Mouse (Mus musculus): ENCODE measurements around the gene Tbc1d22a. TPM values are rescaled to one million over a fixed set of nuclear protein-coding genes. Genes with fewer than 3 reads are reported as not detected.

Gene Tbc1d22a
- polyA plus RNA-seq, 1 experiment from 2014 or later = 12.0 TPM

DNA sequence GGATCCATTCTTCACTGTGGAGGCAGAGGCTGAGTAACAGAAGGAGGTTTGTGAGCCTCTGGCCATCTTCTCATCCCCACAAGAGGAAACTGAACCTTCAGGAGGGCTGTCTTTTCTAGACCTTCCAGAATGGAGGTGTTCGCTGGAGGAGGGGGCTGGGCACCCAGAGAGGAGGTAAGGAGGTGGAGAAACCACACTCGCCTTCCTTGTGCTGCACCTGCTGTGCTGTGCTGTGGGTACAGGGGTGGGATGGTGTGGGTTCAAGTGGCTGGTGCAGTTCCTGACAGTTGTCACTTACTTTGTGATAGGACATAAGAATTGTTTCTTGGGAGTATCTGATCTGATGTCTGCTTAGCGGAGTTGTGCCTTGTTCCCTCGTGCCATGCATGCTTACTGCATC, 118.9 kb downstream of the Tbc1d22a start:
- H3K36me3 ChIP-seq = no peaks in the 10 kb centered on the region
- no peak overlapping the region for H3K27ac ChIP-seq
- H3K4me3 ChIP-seq = no peak overlapping the region
- DNase-seq (ENCODE audit: low spot score) = no peak
- no peaks in the 10 kb centered on the region for H3K9me3 ChIP-seq (replicated peaks)
- peaks cover 18% of the 10 kb centered on the region for H3K4me1 ChIP-seq
- no peaks in the 10 kb centered on the region for H3K27me3 ChIP-seq (ENCODE audit: low read depth, poor library complexity, severe bottlenecking)
- 94% methylated on average over 4 of the region's 4 CpGs for WGBS

- no peaks in the 10 kb centered on the region for H3K36me3 ChIP-seq
- no peaks in the 10 kb centered on the region for H3K27me3 ChIP-seq (ENCODE audit: low read depth, poor library complexity, severe bottlenecking)
- WGBS = 84% methylated on average over 2 of the region's 2 CpGs
- H3K4me1 ChIP-seq = peaks cover 22% of the 10 kb centered on the region
- DNase-seq (ENCODE audit: low spot score) = no peak
- H3K27ac ChIP-seq = no peak overlapping the region
- H3K9me3 ChIP-seq (replicated peaks) = no peaks in the 10 kb centered on the region
- no peak overlapping the region for H3K4me3 ChIP-seq
These were observed 119.3 kb downstream of the Tbc1d22a start for GRCm38 (mm10) chr15:86333606-86334005.

DNA sequence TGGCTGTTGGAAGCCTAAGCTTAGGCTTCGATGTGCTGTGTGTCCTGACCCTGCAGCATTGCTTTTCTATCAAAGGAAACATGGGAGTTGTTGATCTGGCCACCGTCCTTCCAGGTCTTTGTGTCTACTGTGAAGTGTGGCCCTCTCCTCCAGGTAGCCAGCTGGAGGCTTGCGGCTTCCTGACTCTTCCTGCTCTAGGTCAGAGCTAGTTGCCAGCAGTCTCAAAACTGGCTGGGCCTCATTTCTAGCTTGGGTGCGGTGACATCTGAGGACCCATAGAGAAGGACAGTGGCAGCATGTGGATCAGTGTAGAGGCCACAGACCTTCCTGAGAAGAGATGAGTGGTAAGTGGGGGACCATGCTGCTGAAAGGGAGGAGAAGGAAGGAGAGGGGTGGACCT, 120.0 kb downstream of the Tbc1d22a start:
- Histone ChIP-seq H3K4me3 (no peak overlapping the region), H3K27me3 (ENCODE audit: low read depth, poor library complexity, severe bottlenecking) (no peaks in the 10 kb centered on the region), H3K36me3 (no peaks in the 10 kb centered on the region), H3K27ac (no peak overlapping the region), H3K9me3 (replicated peaks) (no peaks in the 10 kb centered on the region), H3K4me1 (peaks cover 29% of the 10 kb centered on the region)
- no peak for DNase-seq (ENCODE audit: low spot score)
- 96% methylated on average over 4 of the region's 4 CpGs for WGBS

GRCm38 (mm10) chr15:86334745-86335144, 120.5 kb downstream of the Tbc1d22a start:
- Histone ChIP-seq H3K27me3 (ENCODE audit: low read depth, poor library complexity, severe bottlenecking) (no peaks in the 10 kb centered on the region), H3K27ac (no peak overlapping the region), H3K4me1 (peaks cover 33% of the 10 kb centered on the region), H3K36me3 (no peaks in the 10 kb centered on the region), H3K9me3 (replicated peaks) (no peaks in the 10 kb centered on the region), H3K4me3 (no peak overlapping the region)
- WGBS = 93% methylated on average over 9 of the region's 9 CpGs
- DNase-seq (ENCODE audit: low spot score) = no peak

DNA sequence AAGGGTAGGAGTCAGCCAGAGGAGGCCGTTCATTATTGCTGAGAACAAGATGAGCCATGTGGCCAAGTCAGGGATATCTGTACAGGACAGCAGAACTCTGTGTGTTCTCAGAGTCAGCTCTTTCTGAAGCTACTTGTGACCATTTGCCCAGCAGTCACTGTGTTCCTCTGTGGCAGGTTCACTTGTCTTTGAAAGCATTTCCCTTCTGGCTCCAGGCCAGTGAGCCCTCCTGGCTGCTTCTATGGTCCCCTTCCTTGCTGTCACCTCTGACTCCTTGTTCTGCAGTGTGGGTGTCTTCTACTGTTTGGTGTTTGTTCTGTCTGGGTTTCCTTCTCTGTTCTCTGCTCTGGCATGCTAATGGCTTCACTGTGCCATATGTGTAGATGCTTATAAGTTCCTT, 121.5 kb downstream of the Tbc1d22a start:
- H3K36me3 ChIP-seq = no peaks in the 10 kb centered on the region
- H3K4me3 ChIP-seq = no peak overlapping the region
- WGBS = 84% methylated on average over 1 of the region's 1 CpGs
- H3K27me3 ChIP-seq (ENCODE audit: low read depth, poor library complexity, severe bottlenecking) = no peaks in the 10 kb centered on the region
- H3K9me3 ChIP-seq (replicated peaks) = no peaks in the 10 kb centered on the region
- peaks cover 41% of the 10 kb centered on the region for H3K4me1 ChIP-seq
- no peak overlapping the region for H3K27ac ChIP-seq
- DNase-seq (ENCODE audit: low spot score) = no peak

- no peak for DNase-seq (ENCODE audit: low spot score)
These were observed 123.5 kb downstream of the Tbc1d22a start for GRCm38 (mm10) chr15:86337726-86338125.

GRCm38 (mm10) chr15:86339736-86340135, 125.5 kb downstream of the Tbc1d22a start:
- Histone ChIP-seq H3K27me3 (ENCODE audit: low read depth, poor library complexity, severe bottlenecking) (no peaks in the 10 kb centered on the region), H3K27ac (no peak overlapping the region), H3K4me3 (no peak overlapping the region), H3K9me3 (replicated peaks) (no peaks in the 10 kb centered on the region), H3K36me3 (no peaks in the 10 kb centered on the region), H3K4me1 (peaks cover 65% of the 10 kb centered on the region)
- WGBS = 81% methylated on average over 2 of the region's 2 CpGs
- DNase-seq (ENCODE audit: low spot score) = no peak

More at GRCm38 (mm10) chr15:86337726-86338125, 123.5 kb downstream of the Tbc1d22a start:
- no peaks in the 10 kb centered on the region for H3K9me3 ChIP-seq (replicated peaks)
- 0 out of 2 replicates have a peak overlapping the region, but pooled peaks have one; percentile 34 for H3K27ac ChIP-seq
- no peaks in the 10 kb centered on the region for H3K27me3 ChIP-seq (ENCODE audit: low read depth, poor library complexity, severe bottlenecking)
- H3K4me3 ChIP-seq = no peak overlapping the region
- 76% methylated on average over 10 of the region's 10 CpGs for WGBS
- peaks cover 45% of the 10 kb centered on the region for H3K4me1 ChIP-seq
- H3K36me3 ChIP-seq = no peaks in the 10 kb centered on the region

GRCm38 (mm10) chr15:86340766-86341165, 126.5 kb downstream of the Tbc1d22a start:
- Histone ChIP-seq H3K9me3 (replicated peaks) (no peaks in the 10 kb centered on the region), H3K36me3 (no peaks in the 10 kb centered on the region), H3K4me3 (no peak overlapping the region), H3K4me1 (peaks cover 69% of the 10 kb centered on the region), H3K27ac (no peak overlapping the region; the same call in 1 of the 2 replicates), H3K27me3 (ENCODE audit: low read depth, poor library complexity, severe bottlenecking) (no peaks in the 10 kb centered on the region)
- WGBS = 59% methylated on average over 6 of the region's 6 CpGs
- DNase-seq (ENCODE audit: low spot score) = no peak

- Histone ChIP-seq H3K4me1 (peaks cover 74% of the 10 kb centered on the region), H3K36me3 (no peaks in the 10 kb centered on the region), H3K4me3 (no peak overlapping the region), H3K27ac (no peak overlapping the region), H3K9me3 (replicated peaks) (no peaks in the 10 kb centered on the region), H3K27me3 (ENCODE audit: low read depth, poor library complexity, severe bottlenecking) (no peaks in the 10 kb centered on the region)
- WGBS = 82% methylated on average over 8 of the region's 8 CpGs
- DNase-seq (ENCODE audit: low spot score) = no peak
These were observed 128.5 kb downstream of the Tbc1d22a start for GRCm38 (mm10) chr15:86342637-86343375.

- H3K4me1 ChIP-seq = peaks cover 63% of the 10 kb centered on the region
- H3K9me3 ChIP-seq (replicated peaks) = no peaks in the 10 kb centered on the region
- DNase-seq (ENCODE audit: low spot score) = peak; percentile 35
- H3K27ac ChIP-seq = no peak overlapping the region
- WGBS = 48% methylated on average over 8 of the region's 8 CpGs
- H3K36me3 ChIP-seq = no peaks in the 10 kb centered on the region
- no peak overlapping the region for H3K4me3 ChIP-seq
- no peaks in the 10 kb centered on the region for H3K27me3 ChIP-seq (ENCODE audit: low read depth, poor library complexity, severe bottlenecking)
These were observed 130.7 kb downstream of the Tbc1d22a start for GRCm38 (mm10) chr15:86344906-86345331.

GRCm38 (mm10) chr15:86345907-86346306, 131.6 kb downstream of the Tbc1d22a start:
- H3K4me3 ChIP-seq = no peak overlapping the region
- H3K9me3 ChIP-seq (replicated peaks) = no peaks in the 10 kb centered on the region
- H3K4me1 ChIP-seq = peaks cover 55% of the 10 kb centered on the region
- no peaks in the 10 kb centered on the region for H3K36me3 ChIP-seq
- DNase-seq (ENCODE audit: low spot score) = no peak
- peak overlapping the region; percentile 47 for H3K27ac ChIP-seq
- 64% methylated on average over 9 of the region's 9 CpGs for WGBS
- H3K27me3 ChIP-seq (ENCODE audit: low read depth, poor library complexity, severe bottlenecking) = no peaks in the 10 kb centered on the region

DNA sequence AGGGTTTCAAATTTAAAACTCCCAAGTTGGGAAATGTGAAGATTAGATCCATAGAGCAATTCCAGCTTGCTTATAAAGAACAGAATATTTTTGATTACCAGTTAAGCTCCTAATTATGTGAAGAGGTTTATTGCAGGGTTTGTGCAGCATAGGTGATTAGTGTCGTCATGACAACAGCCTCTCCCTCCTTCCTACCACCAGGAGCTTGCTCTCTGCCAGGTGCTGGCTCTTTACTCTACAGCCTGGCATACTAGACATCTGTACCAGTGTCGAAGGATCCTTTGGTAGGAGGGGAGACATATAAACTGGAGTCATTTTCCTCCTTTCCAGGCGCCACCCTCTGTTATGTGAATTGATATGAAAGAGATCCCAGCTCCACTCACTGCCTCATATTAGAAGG, 132.3 kb downstream of the Tbc1d22a start:
- no peak for DNase-seq (ENCODE audit: low spot score)
- 89% methylated on average over 3 of the region's 3 CpGs for WGBS
- no peaks in the 10 kb centered on the region for H3K36me3 ChIP-seq
- no peak overlapping the region for H3K4me3 ChIP-seq
- no peaks in the 10 kb centered on the region for H3K9me3 ChIP-seq (replicated peaks)
- peaks cover 55% of the 10 kb centered on the region for H3K4me1 ChIP-seq
- H3K27me3 ChIP-seq (ENCODE audit: low read depth, poor library complexity, severe bottlenecking) = no peaks in the 10 kb centered on the region
- H3K27ac ChIP-seq = no peak overlapping the region

DNA sequence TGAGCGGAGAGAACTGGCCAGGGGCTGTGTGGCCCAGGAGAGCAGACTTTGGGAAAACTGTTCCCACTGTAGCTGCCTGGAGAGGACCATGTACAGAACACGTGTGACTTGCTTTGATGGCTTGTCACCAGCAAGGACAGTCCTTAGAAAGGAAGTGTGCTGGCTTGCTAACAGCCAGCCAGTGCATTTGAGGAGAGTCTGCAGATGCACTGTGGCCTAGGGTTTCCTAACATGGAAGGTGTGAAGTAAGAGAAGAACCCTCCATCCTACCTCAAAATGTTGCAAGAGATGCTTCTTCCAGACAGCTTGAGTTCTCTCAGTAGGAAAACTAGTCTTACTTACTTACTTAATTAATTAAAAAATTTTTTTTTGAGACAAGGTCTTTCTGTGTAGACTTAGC, 140.7 kb downstream of the Tbc1d22a start:
- 87% methylated on average over 2 of the region's 2 CpGs for WGBS

More for the DNA sequence above, 140.7 kb downstream of the Tbc1d22a start:
- Histone ChIP-seq H3K36me3 (no peaks in the 10 kb centered on the region), H3K4me1 (peaks cover under 1% of the 10 kb centered on the region; the same call in 1 of the 2 replicates), H3K27me3 (ENCODE audit: low read depth, poor library complexity, severe bottlenecking) (no peaks in the 10 kb centered on the region), H3K27ac (no peak overlapping the region), H3K4me3 (no peak overlapping the region), H3K9me3 (replicated peaks) (no peaks in the 10 kb centered on the region)
- DNase-seq (ENCODE audit: low spot score) = no peak

All from limb, embryonic 10.5 days (tissue).